21 mouse cellular contexts compared by ENCODE assay signal in genomic region chr6:115027485-115027992, GRCm38 (mm10). TPM values are rescaled to one million over a fixed set of nuclear protein-coding genes. Genes with fewer than 3 reads are reported as not detected.
DNase-seq lines count a peak whose midpoint lies in the region; ATAC-seq lines count a peak whose summit lies in the region.
"Had no signal": no experiment of that assay in that cellular context is flagged by ENCODE, and none has a peak within 500 bp of the region (broad histone marks: within the 10 kb centered on the region; RNA-seq: fewer than 3 reads in every experiment).

No protein-coding gene starts in this region.

- no peaks in the 10 kb centered on the region for H3K27me3 ChIP-seq in forebrain, embryonic 12.5 days
- H3K27me3 ChIP-seq in forebrain, embryonic 11.5 days (ENCODE audit: control insufficient read depth, insufficient read depth, low read length) = no peaks in the 10 kb centered on the region
- H3K27me3 ChIP-seq: heart, embryonic 15.5 days; liver, embryonic 15.5 days; midbrain, embryonic 15.5 days had no signal

- no peaks in the 10 kb centered on the region for H3K4me1 ChIP-seq in forebrain, embryonic 12.5 days
- no peaks in the 10 kb centered on the region for H3K4me1 ChIP-seq in forebrain, embryonic 11.5 days (replicated peaks; ENCODE audit: control insufficient read depth, insufficient read depth, low read length)
- H3K4me1 ChIP-seq: heart, embryonic 15.5 days; liver, embryonic 15.5 days; midbrain, embryonic 15.5 days had no signal

- H3K4me3 ChIP-seq in forebrain, embryonic 12.5 days (replicated peaks) = no peak overlapping the region
- no peak overlapping the region for H3K4me3 ChIP-seq in forebrain, embryonic 11.5 days (ENCODE audit: low read depth, low read length)
- H3K4me3 ChIP-seq: heart, embryonic 15.5 days; liver, embryonic 15.5 days; midbrain, embryonic 15.5 days had no signal

- ATAC-seq in forebrain, embryonic 12.5 days (ENCODE audit: low FRiP score) = no peak
- ATAC-seq in forebrain, embryonic 11.5 days (replicated peaks; ENCODE audit: low FRiP score) = no peak
- ATAC-seq: activated CD4-positive, CD25-positive, alpha-beta regulatory T cell, adult 4 months; CD4-positive, CD25-positive, alpha-beta regulatory T cell, adult 4 months; midbrain, embryonic 15.5 days had no signal

- no peak overlapping the region for H3K9ac ChIP-seq in forebrain, embryonic 12.5 days
- no peak overlapping the region for H3K9ac ChIP-seq in forebrain, embryonic 11.5 days (ENCODE audit: low read length)
- H3K9ac ChIP-seq: heart, embryonic 15.5 days; liver, embryonic 15.5 days; midbrain, embryonic 15.5 days had no signal

- H3K36me3 ChIP-seq in forebrain, embryonic 12.5 days (replicated peaks) = peaks cover 64% of the 10 kb centered on the region
- peaks cover 4% of the 10 kb centered on the region for H3K36me3 ChIP-seq in forebrain, embryonic 11.5 days (ENCODE audit: control insufficient read depth, insufficient read depth, low read length)

- DNase-seq in forebrain, embryonic 11.5 days (ENCODE audit: low spot score) = no peak
- DNase-seq in kidney, adult 18-20 months = peak; percentile 12
- DNase-seq in kidney, adult 11 months = no peak
- DNase-seq in right cerebral cortex, postnatal 4 days = peak; percentile 64
- no peak for DNase-seq in right cerebral cortex, postnatal 36 days (ENCODE audit: low spot score in 2 of 2)
- no peak for DNase-seq in urinary bladder, postnatal 36 days (ENCODE audit: low spot score in 2 of 2)
- no peak for DNase-seq in spleen, postnatal 14 days (ENCODE audit: low spot score in 2 of 2)
- DNase-seq: adrenal gland, postnatal 10 days; cerebellum, adult 18-20 months; cerebellum, postnatal 25 days; embryo, embryonic 11 days; heart, postnatal 4 days; thymus, postnatal 25 days had no signal

- 79% methylated on average over 14 of the region's 14 CpGs for WGBS in forebrain, embryonic 12.5 days
- WGBS in forebrain, embryonic 11.5 days = 88% methylated on average over 14 of the region's 14 CpGs

- H3K4me2 ChIP-seq in forebrain, embryonic 12.5 days = no peak overlapping the region
- no peak overlapping the region for H3K4me2 ChIP-seq in forebrain, embryonic 11.5 days (ENCODE audit: low read depth, low read length, severe bottlenecking)
- H3K4me2 ChIP-seq: heart, embryonic 15.5 days; liver, embryonic 15.5 days; midbrain, embryonic 15.5 days had no signal

- H3K9me3 ChIP-seq in forebrain, embryonic 12.5 days = no peaks in the 10 kb centered on the region
- no peaks in the 10 kb centered on the region for H3K9me3 ChIP-seq in forebrain, embryonic 11.5 days (ENCODE audit: control insufficient read depth, low read length)
- H3K9me3 ChIP-seq: G1E; heart, embryonic 15.5 days; liver, embryonic 15.5 days; midbrain, embryonic 15.5 days had no signal

- H3K27ac ChIP-seq in forebrain, embryonic 12.5 days = 0 out of 2 replicates have a peak overlapping the region, but pooled peaks have one; percentile 25
- no peak overlapping the region for H3K27ac ChIP-seq in forebrain, embryonic 11.5 days (ENCODE audit: low read depth, low read length)
- H3K27ac ChIP-seq: heart, embryonic 15.5 days; kidney, postnatal 0 days; liver, embryonic 15.5 days; midbrain, embryonic 15.5 days had no signal

RNA-seq across cellular contexts. Expression of gene Tamm41, which starts 10.1 kb away (rescaled TPM):
- polyA plus RNA-seq in forebrain, embryonic 12.5 days (2016; fragmentation: Nextera tagmentation; extraction: Ambion mirVana) = 68.5 and 71.0 TPM in 2 replicates
- polyA plus RNA-seq in forebrain, embryonic 11.5 days (2014; fragmentation: Nextera tagmentation; extraction: Ambion mirVana) = 79.0 and 84.6 TPM in 2 replicates

RNA-seq across cellular contexts. Expression of gene Vgll4, which starts 57.7 kb away (rescaled TPM):
- 91.2 and 96.1 TPM in 2 replicates for polyA plus RNA-seq in forebrain, embryonic 12.5 days (2016; fragmentation: Nextera tagmentation; extraction: Ambion mirVana)
- 72.0 and 73.1 TPM in 2 replicates for polyA plus RNA-seq in forebrain, embryonic 11.5 days (2014; fragmentation: Nextera tagmentation; extraction: Ambion mirVana)

Comparison
In these comparisons a context has a peak if more than half of its experiments do, and no peak if none do; other contexts are left out.
1. DNase-seq: peak in kidney, adult 18-20 months (single experiment) and right cerebral cortex, postnatal 4 days (single experiment); none in forebrain, embryonic 11.5 days (single experiment), kidney, adult 11 months (single experiment), right cerebral cortex, postnatal 36 days (0 of 2), urinary bladder, postnatal 36 days (0 of 2) and spleen, postnatal 14 days (0 of 2).